Mouse (Mus musculus) cortical plate, adult 2 months (tissue): ENCODE measurements around the gene Abcc9.

Source experiments
- CTCF ChIP-seq: fragments of 200-500 bp; IDR thresholded peaks from 2 replicates; pipeline ENCODE4 v1.5.1; 2011; ENCODE audit warnings: mild to moderate bottlenecking, control low read depth, low read length; ENCODE audit not compliant: insufficient read depth; ENCODE audit errors: extremely low read depth
- POLR2A ChIP-seq: fragments of 200-500 bp; IDR thresholded peaks from 2 replicates; pipeline ENCODE4 v1.6.1; 2011; ENCODE audit warnings: mild to moderate bottlenecking, low read length, control low read depth; ENCODE audit not compliant: insufficient read depth; ENCODE audit errors: extremely low read depth

- TF ChIP-seq POLR2A (no peak), CTCF (no peak)
Observed at GRCm38 (mm10) chr6:142564746-142565145, 137.4 kb downstream of the Abcc9 start.
